Mouse (Mus musculus) liver, embryonic 14.5 days (tissue): ENCODE data around the gene Dnaaf3.
"Not testable (repeated sequence)": the region's sequence is repeated elsewhere in the genome, so short reads cannot be mapped to it uniquely, and the experiment has no call there.

Experiments used
- CTCF ChIP-seq: IDR thresholded peaks from 2 replicates; pipeline ENCODE4 v1.5.1; 2016; ENCODE audit warnings: antibody characterized with exemption, low read depth, control low read depth
- EP300 ChIP-seq: IDR thresholded peaks from 2 replicates; pipeline ENCODE4 v1.6.1; 2016; ENCODE audit warnings: antibody characterized with exemption, low read depth

GRCm38 (mm10) chr7:4530166-4530565, 2.1 kb downstream of the Dnaaf3 start:
- TF ChIP-seq CTCF, EP300: not testable (repeated sequence)
